Mouse (Mus musculus): ENCODE measurements around the gene Birc6. TPM values are rescaled to one million over a fixed set of nuclear protein-coding genes. Genes with fewer than 3 reads are reported as not detected.
"Not testable (repeated sequence)": the region's sequence is repeated elsewhere in the genome, so short reads cannot be mapped to it uniquely, and the experiment has no call there.

Gene Birc6
- polyA plus RNA-seq, 1 experiment from 2014 or later: 80.0 TPM

DNA sequence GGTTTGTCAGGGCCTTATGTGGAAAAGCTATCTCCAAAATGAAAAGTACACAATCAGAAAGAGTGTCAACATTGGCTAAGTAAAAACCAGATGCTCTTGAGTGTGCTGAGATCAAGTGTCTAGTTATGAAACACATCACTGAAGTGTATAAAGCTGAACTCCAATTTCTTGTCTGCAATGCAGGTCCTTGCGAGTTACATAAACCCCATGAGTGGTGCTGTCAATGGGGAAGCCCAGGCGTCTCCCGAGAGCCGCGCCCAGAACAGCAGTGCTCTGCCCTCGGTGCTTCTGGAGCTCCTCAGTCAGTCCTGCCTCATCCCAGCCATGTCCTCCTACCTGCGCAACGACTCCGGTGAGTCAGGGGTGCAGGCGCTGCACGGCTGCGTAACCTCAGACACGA is 141.9 kb downstream of the Birc6 start:
- Histone ChIP-seq H3K9ac (no peak overlapping the region), H3K9me3 (no peaks in the 10 kb centered on the region), H3K4me1 (no peaks in the 10 kb centered on the region), H3K36me3 (peaks cover 42% of the 10 kb centered on the region), H3K27me3 (no peaks in the 10 kb centered on the region), H3K4me2 (no peak overlapping the region), H3K27ac (no peak overlapping the region), H3K4me3 (no peak overlapping the region)
- 86% methylated on average over 13 of the region's 13 CpGs for WGBS
- ATAC-seq (ENCODE audit: borderline replicate concordance, extremely low read depth, low FRiP score, low TSS enrichment): no peak

DNA sequence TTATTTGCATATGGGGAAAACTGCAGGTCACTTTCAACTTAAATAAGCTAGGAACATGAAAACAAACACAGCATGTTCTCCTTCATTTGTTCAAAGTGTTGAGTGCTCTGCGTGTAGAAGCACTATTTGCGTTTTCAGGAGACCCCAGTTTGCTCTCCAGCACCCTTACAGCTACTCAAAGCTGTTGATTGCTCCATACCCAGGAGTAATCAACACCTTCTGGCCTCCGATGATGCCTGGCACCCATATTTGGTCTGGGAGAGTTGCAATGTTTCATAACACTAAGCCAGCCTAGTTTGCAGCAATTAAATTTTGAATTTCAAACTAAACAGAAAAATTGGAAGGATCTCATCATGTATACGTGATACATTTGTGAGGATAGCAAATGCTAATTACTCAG is 144.4 kb downstream of the Birc6 start:
- Histone ChIP-seq H3K4me3 (no peak overlapping the region), H3K27me3 (no peaks in the 10 kb centered on the region), H3K9me3 (no peaks in the 10 kb centered on the region), H3K4me2 (no peak overlapping the region), H3K36me3 (peaks cover 38% of the 10 kb centered on the region), H3K27ac (no peak overlapping the region), H3K9ac (no peak overlapping the region), H3K4me1 (no peaks in the 10 kb centered on the region)
- no peak for ATAC-seq (ENCODE audit: borderline replicate concordance, extremely low read depth, low FRiP score, low TSS enrichment)
- WGBS: 76% methylated on average over 4 of the region's 4 CpGs

GRCm38 (mm10) chr17:74673251-74673650 is 145.2 kb downstream of the Birc6 start:
- Histone ChIP-seq H3K4me2 (no peak overlapping the region), H3K9ac (no peak overlapping the region), H3K9me3 (no peaks in the 10 kb centered on the region), H3K27ac (no peak overlapping the region), H3K4me1 (no peaks in the 10 kb centered on the region), H3K27me3 (no peaks in the 10 kb centered on the region), H3K36me3 (peaks cover 42% of the 10 kb centered on the region), H3K4me3 (no peak overlapping the region)
- no peak for ATAC-seq (ENCODE audit: borderline replicate concordance, extremely low read depth, low FRiP score, low TSS enrichment)

GRCm38 (mm10) chr17:74678061-74678460 is 150.0 kb downstream of the Birc6 start:
- 84% methylated on average over 8 of the region's 8 CpGs for WGBS
- Histone ChIP-seq H3K9ac (no peak overlapping the region), H3K4me1 (no peaks in the 10 kb centered on the region), H3K27me3 (no peaks in the 10 kb centered on the region), H3K4me2 (no peak overlapping the region), H3K27ac (no peak overlapping the region), H3K9me3 (no peaks in the 10 kb centered on the region), H3K36me3 (peaks cover 35% of the 10 kb centered on the region), H3K4me3 (no peak overlapping the region)
- no peak for ATAC-seq (ENCODE audit: borderline replicate concordance, extremely low read depth, low FRiP score, low TSS enrichment)

GRCm38 (mm10) chr17:74684927-74685326 is 156.8 kb downstream of the Birc6 start:
- no peak for ATAC-seq (ENCODE audit: borderline replicate concordance, extremely low read depth, low FRiP score, low TSS enrichment)
- Histone ChIP-seq H3K4me3 (no peak overlapping the region), H3K27me3 (no peaks in the 10 kb centered on the region), H3K4me1 (no peaks in the 10 kb centered on the region), H3K9me3 (no peaks in the 10 kb centered on the region), H3K27ac (no peak overlapping the region), H3K36me3 (peaks cover 27% of the 10 kb centered on the region), H3K4me2 (no peak overlapping the region), H3K9ac (no peak overlapping the region)
- 73% methylated on average over 3 of the region's 3 CpGs for WGBS

DNA sequence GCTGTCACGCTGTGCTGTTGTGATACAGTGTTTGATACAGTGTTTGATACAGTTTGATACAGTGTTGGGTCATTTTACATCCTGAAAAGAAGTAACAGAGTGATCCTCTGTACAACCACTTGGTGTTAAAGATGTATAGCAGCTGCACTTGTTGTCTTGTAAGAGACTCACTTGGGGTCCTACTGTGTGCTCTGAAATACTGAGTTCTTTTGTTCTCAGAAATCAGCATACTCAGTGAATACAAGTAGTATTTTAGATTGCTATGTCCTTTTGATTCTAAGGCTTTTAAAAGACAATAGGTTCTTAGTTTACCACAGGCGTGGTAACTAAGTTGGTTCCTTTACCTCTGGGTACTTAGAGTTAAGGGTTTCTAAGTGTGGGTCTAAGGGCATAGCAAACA is 160.5 kb downstream of the Birc6 start:
- Histone ChIP-seq H3K36me3 (peaks cover 45% of the 10 kb centered on the region), H3K4me2 (no peak overlapping the region), H3K4me3 (no peak overlapping the region), H3K9me3 (no peaks in the 10 kb centered on the region), H3K27me3 (no peaks in the 10 kb centered on the region), H3K27ac (no peak overlapping the region), H3K4me1 (no peaks in the 10 kb centered on the region), H3K9ac (no peak overlapping the region)
- WGBS: 82% methylated on average over 2 of the region's 2 CpGs
- ATAC-seq (ENCODE audit: borderline replicate concordance, extremely low read depth, low FRiP score, low TSS enrichment): no peak

- 88% methylated on average over 4 of the region's 4 CpGs for WGBS
- ATAC-seq (ENCODE audit: borderline replicate concordance, extremely low read depth, low FRiP score, low TSS enrichment): no peak
- no peak overlapping the region for H3K27ac ChIP-seq
- peaks cover 47% of the 10 kb centered on the region for H3K36me3 ChIP-seq
- H3K9me3 ChIP-seq: no peaks in the 10 kb centered on the region
- no peak overlapping the region for H3K4me3 ChIP-seq
- H3K4me1 ChIP-seq: no peaks in the 10 kb centered on the region
- no peaks in the 10 kb centered on the region for H3K27me3 ChIP-seq
- no peak overlapping the region for H3K4me2 ChIP-seq
- no peak overlapping the region for H3K9ac ChIP-seq
Observed at GRCm38 (mm10) chr17:74689406-74689805, 161.3 kb downstream of the Birc6 start.

GRCm38 (mm10) chr17:74701661-74702060 is 173.6 kb downstream of the Birc6 start:
- ATAC-seq (ENCODE audit: borderline replicate concordance, extremely low read depth, low FRiP score, low TSS enrichment); H3K27ac ChIP-seq; H3K4me2 ChIP-seq; H3K4me1 ChIP-seq; H3K4me3 ChIP-seq; H3K9me3 ChIP-seq; H3K9ac ChIP-seq; H3K27me3 ChIP-seq: not testable (repeated sequence)
- H3K36me3 ChIP-seq: peaks cover 59% of the 10 kb centered on the region
- 98% methylated on average over 2 of the region's 2 CpGs for WGBS

GRCm38 (mm10) chr17:74705480-74705879 is 177.4 kb downstream of the Birc6 start:
- Histone ChIP-seq H3K4me3 (no peak overlapping the region), H3K36me3 (peaks cover 25% of the 10 kb centered on the region), H3K4me1 (no peaks in the 10 kb centered on the region), H3K9ac (no peak overlapping the region), H3K9me3 (no peaks in the 10 kb centered on the region), H3K4me2 (no peak overlapping the region), H3K27ac (no peak overlapping the region), H3K27me3 (no peaks in the 10 kb centered on the region)
- 73% methylated on average over 5 of the region's 5 CpGs for WGBS
- no peak for ATAC-seq (ENCODE audit: borderline replicate concordance, extremely low read depth, low FRiP score, low TSS enrichment)

GRCm38 (mm10) chr17:74706593-74706992 is 178.5 kb downstream of the Birc6 start:
- no peak overlapping the region for H3K9ac ChIP-seq

GRCm38 (mm10) chr17:74707637-74708152 is 179.6 kb downstream of the Birc6 start:
- H3K9ac ChIP-seq: no peak overlapping the region
- ATAC-seq (ENCODE audit: borderline replicate concordance, extremely low read depth, low FRiP score, low TSS enrichment): no peak
- no peak overlapping the region for H3K4me3 ChIP-seq
- H3K36me3 ChIP-seq: peaks cover 13% of the 10 kb centered on the region
- no peak overlapping the region for H3K4me2 ChIP-seq
- H3K9me3 ChIP-seq: no peaks in the 10 kb centered on the region
- no peak overlapping the region for H3K27ac ChIP-seq
- WGBS: 82% methylated on average over 7 of the region's 7 CpGs
- H3K4me1 ChIP-seq: no peaks in the 10 kb centered on the region
- no peaks in the 10 kb centered on the region for H3K27me3 ChIP-seq

More at GRCm38 (mm10) chr17:74706593-74706992, 178.5 kb downstream of the Birc6 start:
- H3K4me1 ChIP-seq: no peaks in the 10 kb centered on the region
- no peaks in the 10 kb centered on the region for H3K27me3 ChIP-seq
- H3K36me3 ChIP-seq: peaks cover 20% of the 10 kb centered on the region
- H3K27ac ChIP-seq: no peak overlapping the region
- no peak overlapping the region for H3K4me2 ChIP-seq
- H3K4me3 ChIP-seq: no peak overlapping the region
- no peak for ATAC-seq (ENCODE audit: borderline replicate concordance, extremely low read depth, low FRiP score, low TSS enrichment)
- H3K9me3 ChIP-seq: no peaks in the 10 kb centered on the region

- no peak overlapping the region for H3K27ac ChIP-seq
- no peak for ATAC-seq (ENCODE audit: borderline replicate concordance, extremely low read depth, low FRiP score, low TSS enrichment)
- 72% methylated on average over 4 of the region's 4 CpGs for WGBS
- no peaks in the 10 kb centered on the region for H3K36me3 ChIP-seq
- H3K9me3 ChIP-seq: no peaks in the 10 kb centered on the region
- H3K4me2 ChIP-seq: no peak overlapping the region
- no peaks in the 10 kb centered on the region for H3K27me3 ChIP-seq
- H3K9ac ChIP-seq: no peak overlapping the region
- no peaks in the 10 kb centered on the region for H3K4me1 ChIP-seq
- H3K4me3 ChIP-seq: no peak overlapping the region
Observed at GRCm38 (mm10) chr17:74710731-74711130, 182.6 kb downstream of the Birc6 start.

GRCm38 (mm10) chr17:74711627-74712026 is 183.5 kb downstream of the Birc6 start:
- no peaks in the 10 kb centered on the region for H3K27me3 ChIP-seq
- no peaks in the 10 kb centered on the region for H3K36me3 ChIP-seq
- no peak for ATAC-seq (ENCODE audit: borderline replicate concordance, extremely low read depth, low FRiP score, low TSS enrichment)
- H3K4me1 ChIP-seq: no peaks in the 10 kb centered on the region
- no peaks in the 10 kb centered on the region for H3K9me3 ChIP-seq
- no peak overlapping the region for H3K27ac ChIP-seq
- WGBS: 88% methylated on average over 8 of the region's 8 CpGs
- H3K4me3 ChIP-seq: no peak overlapping the region
- H3K9ac ChIP-seq: no peak overlapping the region
- H3K4me2 ChIP-seq: no peak overlapping the region

All from lung, embryonic 15.5 days (tissue).